Mouse (Mus musculus) brain, embryonic 18.5 days (tissue): ENCODE results near the gene Serpina3c.
"Not testable (repeated sequence)": the region's sequence is repeated elsewhere in the genome, so short reads cannot be mapped to it uniquely, and the experiment has no call there.

Experiments
- DNase-seq: peaks from one replicate; pipeline ENCODE4 v3.0.0-alpha.2; 2012; ENCODE audit warnings: low read depth, low spot score

The Serpina3c gene

DNA sequence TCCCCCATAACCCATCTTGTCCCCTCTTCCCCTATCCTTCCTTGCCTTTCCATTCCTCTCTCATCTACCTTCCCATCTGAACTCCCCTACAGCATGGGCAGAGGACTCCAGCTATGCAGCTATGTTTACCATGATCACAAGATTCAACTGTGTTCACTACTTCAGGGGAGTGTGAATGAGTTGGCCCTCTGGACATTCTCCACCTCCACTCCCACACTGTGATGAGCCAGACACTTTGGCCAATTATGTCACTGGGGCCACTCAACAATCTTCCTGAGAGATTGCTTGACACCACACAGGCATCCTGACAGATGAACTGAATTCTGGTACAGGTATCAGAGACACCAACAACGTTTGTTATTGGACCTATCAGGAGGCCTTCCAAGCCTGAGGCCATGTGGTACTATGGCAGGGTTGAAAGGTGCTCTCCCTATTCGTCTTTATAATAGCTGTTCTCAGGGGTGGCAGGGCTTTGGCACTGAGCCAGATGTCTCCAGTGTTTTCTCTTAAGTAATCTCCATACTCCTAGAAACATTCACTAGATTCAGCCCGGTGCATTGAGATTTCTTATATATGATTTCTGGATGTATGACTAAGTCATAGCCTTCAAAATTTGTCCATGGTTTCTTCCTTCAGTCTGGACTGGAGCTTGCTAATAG lies 38.6 kb downstream of the Serpina3c start:
- DNase-seq = no peak

DNA sequence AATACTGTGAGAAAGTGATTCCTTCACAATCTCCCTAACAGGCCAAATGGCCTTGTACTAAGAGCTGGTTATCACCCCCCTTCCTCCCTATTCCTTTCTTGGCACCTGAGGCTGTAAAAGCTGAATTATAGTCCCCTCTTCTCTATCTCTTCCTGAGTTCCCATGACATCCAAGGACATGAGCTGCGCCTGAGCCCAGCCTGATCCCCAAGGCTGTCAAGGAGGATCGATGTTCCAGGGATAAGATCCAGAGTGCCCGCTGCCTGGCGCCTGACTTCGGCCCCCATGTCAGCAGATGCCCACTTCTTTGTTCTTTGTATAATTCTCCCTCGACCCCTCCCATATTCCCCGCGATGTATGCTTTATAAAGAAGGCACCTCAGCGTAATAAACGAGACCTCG lies 41.3 kb downstream of the Serpina3c start, which contains the start of gene Serpina3a:
Serpina3a (plus strand) TSS at position 392 of the 400 bp plus-strand sequence.
- not testable (repeated sequence) for DNase-seq

DNA sequence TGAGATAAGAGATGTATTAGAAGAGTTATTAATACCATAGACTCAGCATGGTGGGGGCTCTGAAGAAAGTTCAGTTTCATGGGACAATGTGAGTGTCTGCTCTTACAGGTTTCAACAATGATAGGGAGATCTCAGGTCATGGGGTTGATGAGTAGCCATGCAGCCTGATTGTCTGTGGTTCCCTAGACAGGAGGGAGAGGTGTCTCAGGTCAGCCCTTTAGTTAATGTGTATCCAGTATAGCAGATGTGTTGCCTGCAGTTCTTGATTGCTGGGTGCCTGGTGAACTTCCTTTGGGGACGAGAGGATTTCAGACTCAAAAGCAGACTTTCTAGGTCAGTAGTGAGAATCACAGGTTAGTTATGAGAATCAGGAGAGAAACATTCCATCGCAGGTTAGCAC lies 45.2 kb downstream of the Serpina3c start:
- DNase-seq = no peak

DNA sequence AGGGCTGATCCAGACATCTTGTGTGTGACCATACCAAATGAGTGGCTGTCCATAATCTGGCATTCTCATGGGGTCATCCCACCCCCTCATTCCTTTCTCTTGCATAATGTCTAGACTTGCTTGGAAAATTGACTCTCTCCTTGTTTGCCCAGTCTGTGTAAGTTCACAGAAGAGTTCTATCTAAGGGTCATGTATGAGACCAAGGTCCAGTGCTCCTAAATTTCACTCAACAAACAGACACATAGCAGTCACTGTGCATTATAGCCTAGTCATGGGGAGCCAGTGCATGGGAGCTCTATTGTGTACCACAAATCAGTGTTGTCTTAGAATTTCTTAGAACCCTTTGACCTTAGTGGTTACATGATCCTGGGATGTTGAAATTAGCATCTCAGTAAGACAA lies 46.8 kb downstream of the Serpina3c start:
- DNase-seq = no peak

DNA sequence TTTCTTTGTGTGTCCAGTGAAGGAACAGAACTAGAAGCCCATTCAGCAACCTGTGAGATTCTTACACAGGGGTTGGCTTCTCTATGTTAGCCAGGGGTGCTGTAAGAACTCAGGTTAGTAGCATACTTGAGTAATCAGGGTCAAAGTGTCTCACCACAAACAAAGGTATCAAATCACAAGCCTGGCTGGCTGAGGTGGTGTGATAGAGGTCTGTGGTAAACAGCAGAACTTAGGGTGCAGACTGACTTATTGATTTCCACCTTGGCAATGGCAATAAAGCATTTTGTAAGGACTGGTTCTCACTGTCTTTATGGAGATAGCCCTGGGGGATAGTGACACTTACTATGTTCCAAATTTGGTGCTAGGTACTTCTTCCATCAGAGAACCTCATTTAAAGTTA lies 47.8 kb downstream of the Serpina3c start:
- DNase-seq = no peak

DNA sequence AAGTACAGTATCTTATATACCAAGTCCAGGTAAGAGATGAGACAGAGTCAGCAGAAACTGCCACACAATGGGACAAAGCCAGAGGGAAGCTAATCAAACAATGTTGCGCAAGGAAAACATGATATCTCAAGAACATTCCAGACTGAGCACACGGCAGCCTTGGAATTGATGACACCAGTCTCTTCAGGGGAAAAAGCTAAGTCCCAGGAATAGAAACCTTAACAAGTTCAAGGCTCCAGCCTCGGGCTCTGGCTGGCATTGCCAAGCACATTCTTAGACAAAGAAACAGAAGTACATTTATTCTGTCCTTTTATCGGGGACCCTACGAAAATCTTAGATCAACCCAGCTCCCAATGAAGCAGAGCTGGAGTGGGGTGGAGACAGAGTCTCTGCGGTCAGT lies 52.9 kb downstream of the Serpina3c start, which contains the start of gene Serpina5:
Serpina5 (plus strand) TSS at position 346 of the 400 bp plus-strand sequence.
- no peak for DNase-seq
